Mouse (Mus musculus): ENCODE data around the gene Adgre4. TPM values are rescaled to one million over a fixed set of nuclear protein-coding genes. Genes with fewer than 3 reads are reported as not detected.

Gene Adgre4
- polyA plus RNA-seq, 1 experiment = 4.9 TPM

DNA sequence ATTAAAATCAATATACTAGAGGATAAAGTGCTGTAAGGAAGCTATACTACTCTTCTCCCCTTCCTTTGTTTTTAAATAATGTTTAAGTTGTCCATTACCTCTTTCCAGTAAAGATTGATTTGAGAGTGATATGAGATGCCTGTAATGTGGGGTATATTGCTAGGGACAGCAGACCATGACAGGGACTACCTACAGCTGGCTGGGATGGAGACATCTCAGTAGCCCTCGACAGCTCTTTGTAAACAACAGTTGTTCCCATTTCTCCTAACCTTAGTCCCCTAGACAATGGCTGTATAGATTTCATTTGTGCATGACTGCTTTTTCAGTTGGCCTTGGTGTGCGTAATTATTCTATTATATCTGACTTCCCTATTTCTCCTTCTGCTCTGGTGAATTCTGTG lies 153.3 kb downstream of the Adgre4 start:
- no peaks in the 10 kb centered on the region for H3K4me1 ChIP-seq (ENCODE audit: control insufficient read depth, insufficient read depth, low read length)
- no peak for DNase-seq
- WGBS = 58% methylated on average over 2 of the region's 2 CpGs
- no peak overlapping the region for H3K4me3 ChIP-seq (replicated peaks; ENCODE audit: extremely low read depth, low read depth, low read length)
- no peak for TF ChIP-seq CTCF (IDR thresholded peaks at IDR 0.05; ENCODE audit: insufficient read depth, low read length)
- no peak for TF ChIP-seq POLR2A (IDR thresholded peaks at IDR 0.05; ENCODE audit: borderline replicate concordance, extremely low read depth, low read depth, low read length)

Other genes starting within 250 kb of the Adgre4 start
- not detected in 2 replicates for gene Vmn2r118, start 124.8 kb upstream of the Adgre4 start, polyA plus RNA-seq (2012; rRNA removed)
- gene Pot1b, start 37.4 kb upstream of the Adgre4 start, polyA plus RNA-seq (2012; rRNA removed) = 1.9 and 5.9 TPM in 2 replicates
- gene Zfp119a, start 128.9 kb downstream of the Adgre4 start, polyA plus RNA-seq (2012; rRNA removed) = 0.35 and 0.90 TPM in 2 replicates
- 0.96 and 1.2 TPM in 2 replicates for gene Zfp959, start 142.1 kb downstream of the Adgre4 start, polyA plus RNA-seq (2012; rRNA removed)
- 0.29 and 0.70 TPM in 2 replicates for gene Zfp119b, start 199.5 kb downstream of the Adgre4 start, polyA plus RNA-seq (2012; rRNA removed)
- 7.3 and 12.4 TPM in 2 replicates for gene Ebi3, start 202.7 kb downstream of the Adgre4 start, polyA plus RNA-seq (2012; rRNA removed)
- 8.8 and 9.5 TPM in 2 replicates for gene Yju2, start 209.1 kb downstream of the Adgre4 start, polyA plus RNA-seq (2012; rRNA removed)
- gene Shd, start 220.5 kb downstream of the Adgre4 start, polyA plus RNA-seq (2012; rRNA removed) = 1.6 and 1.9 TPM in 2 replicates
- 0.17 and 0.31 TPM in 2 replicates for gene Fsd1, start 236.5 kb downstream of the Adgre4 start, polyA plus RNA-seq (2012; rRNA removed)